Mouse (Mus musculus) thymus, postnatal 4 days (tissue): Measurements from ENCODE around the gene Cd44.

Experiments used
- DNase-seq: peaks from one replicate; pipeline ENCODE4 v3.0.0; 2021

The Cd44 gene

GRCm38 (mm10) chr2:102913833-102914545 lies 12.5 kb upstream of the Cd44 start:
- DNase-seq = peak; percentile 34

GRCm38 (mm10) chr2:102912951-102913350 lies 11.5 kb upstream of the Cd44 start:
- DNase-seq = peak; percentile 42

- no peak for DNase-seq
Measured at GRCm38 (mm10) chr2:102912469-102912868, 11.0 kb upstream of the Cd44 start.

- no peak for DNase-seq
Measured at GRCm38 (mm10) chr2:102909403-102909802, 7.9 kb upstream of the Cd44 start.

- no peak for DNase-seq
Measured at GRCm38 (mm10) chr2:102905604-102906003, 4.1 kb upstream of the Cd44 start.

GRCm38 (mm10) chr2:102901828-102902223 lies 361 bp upstream of the Cd44 start:
- no peak for DNase-seq

GRCm38 (mm10) chr2:102900230-102900721 lies 1.2 kb downstream of the Cd44 start:
- peak; percentile 48 for DNase-seq

- DNase-seq = no peak
Measured at GRCm38 (mm10) chr2:102899238-102899637, 2.2 kb downstream of the Cd44 start.

GRCm38 (mm10) chr2:102898585-102898984 lies 2.9 kb downstream of the Cd44 start:
- no peak for DNase-seq

GRCm38 (mm10) chr2:102896154-102896553 lies 5.3 kb downstream of the Cd44 start:
- DNase-seq = peak; percentile 46

GRCm38 (mm10) chr2:102895197-102895596 lies 6.3 kb downstream of the Cd44 start:
- no peak for DNase-seq

GRCm38 (mm10) chr2:102894785-102895184 lies 6.7 kb downstream of the Cd44 start:
- DNase-seq = no peak

- no peak for DNase-seq
Measured at GRCm38 (mm10) chr2:102888688-102889225, 12.7 kb downstream of the Cd44 start.

- no peak for DNase-seq
Measured at GRCm38 (mm10) chr2:102887137-102887536, 14.3 kb downstream of the Cd44 start.

GRCm38 (mm10) chr2:102886306-102886935 lies 15.0 kb downstream of the Cd44 start:
- DNase-seq = no peak

- DNase-seq = no peak
Measured at GRCm38 (mm10) chr2:102882597-102883272, 18.7 kb downstream of the Cd44 start.

GRCm38 (mm10) chr2:102882004-102882588 lies 19.4 kb downstream of the Cd44 start:
- no peak for DNase-seq

GRCm38 (mm10) chr2:102878513-102878912 lies 23.0 kb downstream of the Cd44 start:
- DNase-seq = no peak

- DNase-seq = no peak
Measured at GRCm38 (mm10) chr2:102877463-102877862, 24.0 kb downstream of the Cd44 start.

GRCm38 (mm10) chr2:102876141-102876540 lies 25.3 kb downstream of the Cd44 start:
- DNase-seq = no peak

- DNase-seq = peak; percentile 38
Measured at GRCm38 (mm10) chr2:102873848-102874247, 27.6 kb downstream of the Cd44 start.

- DNase-seq = no peak
Measured at GRCm38 (mm10) chr2:102873194-102873593, 28.3 kb downstream of the Cd44 start.

- DNase-seq = no peak
Measured at GRCm38 (mm10) chr2:102872436-102872835, 29.0 kb downstream of the Cd44 start.
